Mouse (Mus musculus): ENCODE measurements at regions not wholly inside any gene's neighbourhood (a gene's known extent, or its start where the extent isn't known, plus 50 kb on each side); places are given as distances from the start of the nearest gene placed in this dataset.

GRCm38 (mm10) chr1:128685467-128686137 lies 93.5 kb upstream of the Cxcr4 start:
- 74% methylated on average over 8 of the region's 8 CpGs for WGBS
- H3K27ac ChIP-seq, result no peak overlapping the region
- H3K36me3 ChIP-seq, result no peaks in the 10 kb centered on the region
- H3K27me3 ChIP-seq (ENCODE audit: insufficient read depth, poor library complexity, severe bottlenecking), result no peaks in the 10 kb centered on the region
- H3K9me3 ChIP-seq, result no peaks in the 10 kb centered on the region
- H3K4me1 ChIP-seq, result peaks cover 7% of the 10 kb centered on the region; the same call in 1 of the 2 replicates
- no peak for DNase-seq (ENCODE audit: low spot score)
- H3K4me3 ChIP-seq, result no peak overlapping the region

- no peak overlapping the region for H3K27ac ChIP-seq
- WGBS, result 78% methylated on average over 8 of the region's 8 CpGs
- H3K4me3 ChIP-seq, result no peak overlapping the region
- H3K9me3 ChIP-seq, result no peaks in the 10 kb centered on the region
- H3K4me1 ChIP-seq, result peaks cover 15% of the 10 kb centered on the region
- no peak for DNase-seq (ENCODE audit: low spot score)
- no peaks in the 10 kb centered on the region for H3K36me3 ChIP-seq
- no peaks in the 10 kb centered on the region for H3K27me3 ChIP-seq (ENCODE audit: insufficient read depth, poor library complexity, severe bottlenecking)
These were observed 90.8 kb upstream of the Cxcr4 start for GRCm38 (mm10) chr1:128682942-128683341.

GRCm38 (mm10) chr1:128681261-128681660 lies 89.2 kb upstream of the Cxcr4 start:
- H3K36me3 ChIP-seq, result no peaks in the 10 kb centered on the region
- no peaks in the 10 kb centered on the region for H3K9me3 ChIP-seq
- 56% methylated on average over 4 of the region's 4 CpGs for WGBS
- no peak for DNase-seq (ENCODE audit: low spot score)
- H3K27me3 ChIP-seq (ENCODE audit: insufficient read depth, poor library complexity, severe bottlenecking), result no peaks in the 10 kb centered on the region
- H3K4me1 ChIP-seq, result peaks cover 9% of the 10 kb centered on the region
- H3K4me3 ChIP-seq, result no peak overlapping the region
- H3K27ac ChIP-seq, result no peak overlapping the region

- WGBS, result 28% methylated on average over 3 of the region's 3 CpGs
- H3K9me3 ChIP-seq, result no peaks in the 10 kb centered on the region
- H3K36me3 ChIP-seq, result no peaks in the 10 kb centered on the region
- DNase-seq (ENCODE audit: low spot score), result no peak
- no peaks in the 10 kb centered on the region for H3K27me3 ChIP-seq (ENCODE audit: insufficient read depth, poor library complexity, severe bottlenecking)
- no peak overlapping the region for H3K4me3 ChIP-seq
- H3K27ac ChIP-seq, result no peak overlapping the region
- H3K4me1 ChIP-seq, result peaks cover 9% of the 10 kb centered on the region
These were observed 88.4 kb upstream of the Cxcr4 start for GRCm38 (mm10) chr1:128680538-128680937.

GRCm38 (mm10) chr1:128680012-128680411 lies 87.9 kb upstream of the Cxcr4 start:
- Histone ChIP-seq H3K4me1 (peaks cover 9% of the 10 kb centered on the region), H3K9me3 (no peaks in the 10 kb centered on the region), H3K4me3 (no peak overlapping the region), H3K27ac (no peak overlapping the region), H3K36me3 (no peaks in the 10 kb centered on the region), H3K27me3 (ENCODE audit: insufficient read depth, poor library complexity, severe bottlenecking) (no peaks in the 10 kb centered on the region)
- no peak for DNase-seq (ENCODE audit: low spot score)
- WGBS, result 78% methylated on average over 5 of the region's 5 CpGs

GRCm38 (mm10) chr1:128679005-128679980 lies 87.2 kb upstream of the Cxcr4 start:
- Histone ChIP-seq H3K36me3 (no peaks in the 10 kb centered on the region), H3K27me3 (ENCODE audit: insufficient read depth, poor library complexity, severe bottlenecking) (no peaks in the 10 kb centered on the region), H3K4me1 (peaks cover 9% of the 10 kb centered on the region), H3K4me3 (no peak overlapping the region), H3K27ac (no peak overlapping the region), H3K9me3 (no peaks in the 10 kb centered on the region)
- no peak for DNase-seq (ENCODE audit: low spot score)
- WGBS, result 48% methylated on average over 18 of the region's 18 CpGs

GRCm38 (mm10) chr1:128675538-128675937 lies 83.4 kb upstream of the Cxcr4 start:
- no peaks in the 10 kb centered on the region for H3K36me3 ChIP-seq
- WGBS, result 60% methylated on average over 5 of the region's 5 CpGs
- H3K4me3 ChIP-seq, result no peak overlapping the region
- no peaks in the 10 kb centered on the region for H3K27me3 ChIP-seq (ENCODE audit: insufficient read depth, poor library complexity, severe bottlenecking)
- no peak overlapping the region for H3K27ac ChIP-seq
- H3K4me1 ChIP-seq, result peaks cover 7% of the 10 kb centered on the region
- no peaks in the 10 kb centered on the region for H3K9me3 ChIP-seq
- DNase-seq (ENCODE audit: low spot score), result no peak

GRCm38 (mm10) chr1:128672306-128672705 lies 80.2 kb upstream of the Cxcr4 start:
- Histone ChIP-seq H3K4me3 (no peak overlapping the region), H3K9me3 (no peaks in the 10 kb centered on the region), H3K4me1 (peaks cover 11% of the 10 kb centered on the region), H3K36me3 (no peaks in the 10 kb centered on the region), H3K27me3 (ENCODE audit: insufficient read depth, poor library complexity, severe bottlenecking) (no peaks in the 10 kb centered on the region), H3K27ac (no peak overlapping the region)
- WGBS, result 89% methylated on average over 3 of the region's 3 CpGs
- no peak for DNase-seq (ENCODE audit: low spot score)

- no peak overlapping the region for H3K4me3 ChIP-seq
- DNase-seq (ENCODE audit: low spot score), result no peak
- no peak overlapping the region for H3K27ac ChIP-seq
- WGBS, result 73% methylated on average over 3 of the region's 3 CpGs
- H3K27me3 ChIP-seq (ENCODE audit: insufficient read depth, poor library complexity, severe bottlenecking), result no peaks in the 10 kb centered on the region
- H3K36me3 ChIP-seq, result no peaks in the 10 kb centered on the region
- H3K9me3 ChIP-seq, result no peaks in the 10 kb centered on the region
- peaks cover 11% of the 10 kb centered on the region for H3K4me1 ChIP-seq
These were observed 79.4 kb upstream of the Cxcr4 start for GRCm38 (mm10) chr1:128671495-128671894.

GRCm38 (mm10) chr1:128671016-128671415 lies 78.9 kb upstream of the Cxcr4 start:
- 51% methylated on average over 5 of the region's 5 CpGs for whole genome bisulfite sequencing
- Histone ChIP-seq H3K36me3 (no peaks in the 10 kb centered on the region), H3K4me1 (peaks cover 11% of the 10 kb centered on the region), H3K9me3 (no peaks in the 10 kb centered on the region), H3K27me3 (ENCODE audit: insufficient read depth, poor library complexity, severe bottlenecking) (no peaks in the 10 kb centered on the region), H3K4me3 (no peak overlapping the region), H3K27ac (no peak overlapping the region)
- no peak for DNase-seq (ENCODE audit: low spot score)

- Histone ChIP-seq H3K4me1 (peaks cover 11% of the 10 kb centered on the region), H3K36me3 (no peaks in the 10 kb centered on the region), H3K27me3 (ENCODE audit: insufficient read depth, poor library complexity, severe bottlenecking) (no peaks in the 10 kb centered on the region), H3K9me3 (no peaks in the 10 kb centered on the region), H3K4me3 (no peak overlapping the region), H3K27ac (no peak overlapping the region)
- no peak for DNase-seq (ENCODE audit: low spot score)
- WGBS, result 52% methylated on average over 2 of the region's 2 CpGs
These were observed 77.2 kb upstream of the Cxcr4 start for GRCm38 (mm10) chr1:128669241-128669666.

GRCm38 (mm10) chr1:128668718-128669117 lies 76.6 kb upstream of the Cxcr4 start:
- 65% methylated on average over 6 of the region's 6 CpGs for WGBS
- Histone ChIP-seq H3K4me1 (peaks cover 11% of the 10 kb centered on the region), H3K4me3 (no peak overlapping the region), H3K36me3 (no peaks in the 10 kb centered on the region), H3K27me3 (ENCODE audit: insufficient read depth, poor library complexity, severe bottlenecking) (no peaks in the 10 kb centered on the region), H3K27ac (no peak overlapping the region), H3K9me3 (no peaks in the 10 kb centered on the region)
- DNase-seq (ENCODE audit: low spot score), result no peak

- 77% methylated on average over 4 of the region's 4 CpGs for WGBS
- Histone ChIP-seq H3K4me1 (peaks cover 11% of the 10 kb centered on the region), H3K36me3 (no peaks in the 10 kb centered on the region), H3K27me3 (ENCODE audit: insufficient read depth, poor library complexity, severe bottlenecking) (no peaks in the 10 kb centered on the region), H3K9me3 (no peaks in the 10 kb centered on the region), H3K27ac (no peak overlapping the region), H3K4me3 (no peak overlapping the region)
- DNase-seq (ENCODE audit: low spot score), result no peak
These were observed 75.1 kb upstream of the Cxcr4 start for GRCm38 (mm10) chr1:128667121-128667762.

All from heart, embryonic 10.5 days (tissue).